Mouse (Mus musculus): ENCODE data around the gene Zbtb16. TPM values are rescaled to one million over a fixed set of nuclear protein-coding genes. Genes with fewer than 3 reads are reported as not detected.

The Zbtb16 gene
- total RNA-seq, 2 experiments from 2014 or later: 144 to 166 TPM

- intact Hi-C loops (cut with DNase I): no loop called here
- no peak for DNase-seq
These were observed 86.4 kb downstream of the Zbtb16 start for GRCm38 (mm10) chr9:48749666-48750065.

DNA sequence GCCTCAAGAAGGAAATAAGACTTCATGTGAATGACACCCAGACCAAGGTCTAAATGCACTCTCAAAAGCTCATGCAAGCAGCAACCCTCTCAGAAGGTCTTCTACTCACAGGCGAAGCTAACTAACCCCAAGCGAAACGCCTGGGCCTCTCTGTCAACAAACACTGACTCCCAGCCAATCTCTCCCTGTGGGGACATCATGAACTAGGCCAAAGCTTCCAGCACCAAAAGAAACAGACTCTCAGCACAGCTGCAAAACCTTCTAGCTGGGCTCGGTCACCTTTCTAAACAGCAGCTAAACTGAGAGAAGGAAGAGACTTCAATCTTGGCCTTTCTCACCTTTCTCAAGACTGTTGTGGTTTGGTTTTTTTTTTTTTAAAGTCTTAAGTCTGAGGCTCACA lies 86.9 kb downstream of the Zbtb16 start:
- DNase-seq: peak in 1 of 2 experiments; percentile 55
- intact Hi-C loops (cut with DNase I): no loop called here

DNA sequence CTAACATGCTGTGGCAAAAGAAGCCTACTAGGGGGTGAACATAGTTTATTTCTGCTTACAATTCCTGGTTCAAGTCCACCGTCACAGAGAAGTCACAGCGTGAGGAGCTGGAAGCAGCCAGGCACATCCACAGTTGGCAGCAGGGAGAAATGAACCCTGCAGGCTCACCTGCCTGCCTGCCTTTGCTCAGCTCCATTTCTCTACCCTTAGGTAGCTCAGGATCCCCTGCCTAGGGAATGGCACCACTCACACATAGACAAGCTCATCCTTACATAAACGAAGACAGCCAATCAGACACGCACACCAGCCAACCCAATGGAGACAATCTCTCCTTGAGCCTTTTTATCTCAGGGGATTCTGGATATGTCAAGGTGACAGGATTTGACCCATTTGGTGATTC lies 87.3 kb downstream of the Zbtb16 start:
- no peak for DNase-seq
- intact Hi-C loops (cut with DNase I): no loop called here

- no peak for DNase-seq
These were observed 87.8 kb downstream of the Zbtb16 start for GRCm38 (mm10) chr9:48748216-48748615.

DNA sequence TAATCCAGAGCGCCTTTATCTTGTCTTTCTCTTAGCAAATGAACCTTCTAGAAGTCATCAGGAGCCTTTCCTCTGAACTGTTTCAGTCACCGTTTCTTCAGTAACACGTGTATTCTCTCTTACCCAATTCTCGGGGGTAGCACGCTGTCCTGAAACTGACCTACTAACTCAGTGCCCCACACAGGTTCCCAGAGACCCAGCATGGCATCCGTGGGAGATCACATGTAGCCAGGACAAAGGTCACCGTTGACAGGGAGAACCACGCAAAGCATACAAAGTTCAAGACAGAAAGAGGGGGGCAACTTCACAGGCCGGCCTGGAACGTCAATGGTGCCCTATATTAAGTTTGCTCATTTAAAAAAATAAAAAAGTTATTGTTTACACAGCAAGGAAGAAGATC lies 89.5 kb downstream of the Zbtb16 start:
- intact Hi-C loops (cut with DNase I): no loop called here
- no peak for DNase-seq

More at GRCm38 (mm10) chr9:48748216-48748615, 87.8 kb downstream of the Zbtb16 start:
- intact Hi-C loops (cut with DNase I): no loop called here

DNA sequence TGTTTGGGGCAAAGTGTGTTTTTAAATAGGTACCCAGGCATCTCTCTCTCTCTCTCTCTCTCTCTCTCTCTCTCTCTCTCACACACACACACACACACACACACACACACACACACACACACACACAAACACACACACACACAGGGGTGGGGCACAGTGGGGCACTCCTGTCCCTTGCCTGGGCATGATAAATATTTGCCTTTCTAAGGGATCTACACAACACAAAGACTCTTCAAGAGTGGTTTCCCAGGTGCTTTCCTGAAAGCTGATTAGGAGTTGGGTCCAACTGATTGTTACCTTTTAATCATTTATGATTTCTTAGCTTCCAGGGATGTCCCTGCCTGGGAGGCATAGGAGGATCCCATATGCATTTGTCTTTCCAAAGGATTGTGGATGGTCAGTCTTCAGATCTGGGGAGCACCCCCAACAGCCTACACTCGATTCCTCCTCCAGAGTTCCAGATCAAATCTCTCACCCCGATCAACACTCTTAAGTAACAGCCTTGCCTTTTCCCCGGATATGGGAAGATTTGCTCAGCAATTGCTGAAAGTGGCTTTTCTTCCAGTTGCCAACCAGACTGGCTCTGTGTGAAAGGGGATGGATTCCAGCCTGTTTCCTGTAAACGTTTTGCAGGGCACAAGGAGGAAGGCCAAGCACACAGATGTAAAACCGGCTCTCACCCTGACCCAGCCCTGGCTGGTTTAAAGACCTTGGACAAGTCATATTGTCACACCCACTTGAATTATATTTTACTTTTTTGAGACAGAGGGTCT lies 90.5 kb downstream of the Zbtb16 start:
- DNase-seq: no peak
- intact Hi-C loops (cut with DNase I): no loop called here

GRCm38 (mm10) chr9:48744916-48745315 lies 91.1 kb downstream of the Zbtb16 start:
- intact Hi-C loops (cut with DNase I): loop anchor here (5.0 kb wide), 1 partner anchor 42 kb away; no protein-coding TSS in a partner anchor

DNA sequence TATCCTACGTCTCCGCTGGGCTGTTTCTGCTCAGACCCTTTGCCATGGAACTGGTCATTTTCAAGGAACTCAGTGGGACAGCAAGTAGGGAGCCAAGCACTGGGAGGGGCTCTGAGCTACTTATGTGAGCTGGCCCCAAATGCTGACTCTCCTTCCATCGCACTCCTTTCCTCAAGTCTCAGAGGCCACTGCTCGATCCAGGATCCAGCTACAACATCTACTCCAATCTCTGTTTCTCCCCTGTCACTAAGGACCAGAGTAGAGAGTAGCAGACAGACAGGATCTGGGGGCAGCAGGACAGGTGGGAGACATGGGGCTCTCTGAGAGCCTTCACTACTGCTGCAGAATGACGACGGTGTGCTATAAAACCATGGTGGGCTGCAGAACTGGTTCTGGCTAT lies 91.6 kb downstream of the Zbtb16 start:
- intact Hi-C loops (cut with DNase I): loop anchor here (5.0 kb wide), 1 partner anchor 43 kb away; no protein-coding TSS in a partner anchor
- DNase-seq: no peak

More at GRCm38 (mm10) chr9:48744916-48745315, 91.1 kb downstream of the Zbtb16 start:
- peak; percentile 78 to 85 for DNase-seq

- intact Hi-C loops (cut with DNase I): loop anchor here (5.0 kb wide), 1 partner anchor 44 kb away; no protein-coding TSS in a partner anchor
- DNase-seq: no peak
These were observed 92.4 kb downstream of the Zbtb16 start for GRCm38 (mm10) chr9:48743338-48744285.

- intact Hi-C loops (cut with DNase I): loop anchor here (5.0 kb wide), 1 partner anchor 45 kb away; no protein-coding TSS in a partner anchor
- DNase-seq: no peak
These were observed 93.9 kb downstream of the Zbtb16 start for GRCm38 (mm10) chr9:48742150-48742549.

GRCm38 (mm10) chr9:48741433-48742077 lies 94.5 kb downstream of the Zbtb16 start:
- DNase-seq: no peak
- intact Hi-C loops (cut with DNase I): loop anchor here (2.0 to 5.0 kb wide), 2 partner anchors 46 to 119 kb away; no protein-coding TSS in a partner anchor

DNA sequence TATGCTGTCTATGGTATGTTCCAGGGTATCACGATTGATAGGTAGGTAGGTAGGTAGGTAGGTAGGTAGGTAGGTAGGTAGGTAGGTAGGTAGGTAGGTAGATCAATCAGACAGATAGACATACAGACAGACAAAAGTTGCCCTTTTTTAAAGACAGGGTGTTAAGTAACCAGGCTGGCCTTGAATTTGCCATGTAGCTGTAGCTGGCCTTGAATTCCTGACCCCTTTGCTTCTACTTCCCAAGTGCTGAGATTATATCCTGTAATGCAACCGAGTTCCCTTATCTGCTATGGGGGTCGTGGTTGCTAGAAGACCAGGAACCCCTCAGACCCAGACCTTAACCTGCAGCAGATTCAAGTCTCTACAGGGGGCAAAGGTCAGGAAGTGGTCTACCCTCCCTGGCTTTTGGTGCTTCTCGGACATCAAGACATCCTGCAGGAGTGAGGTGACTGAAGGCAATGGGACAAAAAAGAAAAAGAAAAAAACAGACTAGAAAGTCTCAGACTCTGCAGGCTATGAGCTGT lies 95.2 kb downstream of the Zbtb16 start:
- no peak for DNase-seq
- intact Hi-C loops (cut with DNase I): loop anchor here (1.0 to 5.0 kb wide), 3 partner anchors 47 to 120 kb away; partner anchors contain the start of gene Zbtb16

DNA sequence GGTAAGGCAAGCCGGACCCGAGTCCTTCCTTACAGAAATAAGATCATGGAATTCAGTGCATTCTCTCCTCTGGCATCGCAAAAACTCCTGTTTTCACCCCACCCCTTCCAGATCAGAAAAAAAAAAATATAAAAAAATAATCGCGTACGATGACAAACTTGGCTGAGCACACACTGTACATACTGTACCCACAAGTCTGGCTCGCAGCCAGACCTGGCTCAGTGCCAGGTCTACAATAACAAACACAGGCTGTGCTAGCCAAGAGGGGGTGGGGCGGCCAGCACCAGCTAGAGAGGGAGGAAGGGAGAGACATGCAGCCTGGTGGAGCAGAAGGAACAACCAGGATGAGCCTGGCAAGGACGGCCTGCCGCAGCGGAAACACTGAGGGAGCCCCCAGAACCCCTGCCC lies 95.9 kb downstream of the Zbtb16 start:
- intact Hi-C loops (cut with DNase I): loop anchor here (1.0 to 5.0 kb wide), 3 partner anchors 47 to 121 kb away; partner anchors contain the start of gene Zbtb16
- peak; percentile 97 to 99 for DNase-seq

- intact Hi-C loops (cut with DNase I): no loop called here
These were observed 97.1 kb downstream of the Zbtb16 start for GRCm38 (mm10) chr9:48738795-48739476.

DNA sequence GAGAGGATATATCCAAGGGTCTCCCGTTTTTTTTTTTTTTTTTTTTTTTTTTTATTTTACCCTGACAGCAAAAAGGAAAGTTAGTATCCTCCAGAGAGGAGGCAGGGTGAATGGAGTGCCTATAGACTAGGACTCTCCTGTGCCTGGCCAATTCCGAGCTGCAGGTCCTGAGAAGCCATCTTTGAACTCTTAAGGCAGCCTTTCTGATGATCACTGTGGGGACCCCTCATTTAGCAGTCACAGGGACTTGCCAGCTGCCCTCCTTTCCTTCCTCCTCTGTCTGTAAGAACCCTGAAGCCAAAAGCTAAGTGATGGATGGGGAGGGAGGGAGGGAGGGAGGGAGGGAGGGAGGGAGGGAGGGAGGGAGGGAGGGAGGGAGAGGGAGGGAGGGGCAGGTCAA lies 98.1 kb downstream of the Zbtb16 start:
- DNase-seq: no peak
- intact Hi-C loops (cut with DNase I): loop anchor here (1.0 to 2.0 kb wide), 3 partner anchors 15 to 89 kb away; no protein-coding TSS in a partner anchor

More at GRCm38 (mm10) chr9:48738795-48739476, 97.1 kb downstream of the Zbtb16 start:
- no peak for DNase-seq

DNA sequence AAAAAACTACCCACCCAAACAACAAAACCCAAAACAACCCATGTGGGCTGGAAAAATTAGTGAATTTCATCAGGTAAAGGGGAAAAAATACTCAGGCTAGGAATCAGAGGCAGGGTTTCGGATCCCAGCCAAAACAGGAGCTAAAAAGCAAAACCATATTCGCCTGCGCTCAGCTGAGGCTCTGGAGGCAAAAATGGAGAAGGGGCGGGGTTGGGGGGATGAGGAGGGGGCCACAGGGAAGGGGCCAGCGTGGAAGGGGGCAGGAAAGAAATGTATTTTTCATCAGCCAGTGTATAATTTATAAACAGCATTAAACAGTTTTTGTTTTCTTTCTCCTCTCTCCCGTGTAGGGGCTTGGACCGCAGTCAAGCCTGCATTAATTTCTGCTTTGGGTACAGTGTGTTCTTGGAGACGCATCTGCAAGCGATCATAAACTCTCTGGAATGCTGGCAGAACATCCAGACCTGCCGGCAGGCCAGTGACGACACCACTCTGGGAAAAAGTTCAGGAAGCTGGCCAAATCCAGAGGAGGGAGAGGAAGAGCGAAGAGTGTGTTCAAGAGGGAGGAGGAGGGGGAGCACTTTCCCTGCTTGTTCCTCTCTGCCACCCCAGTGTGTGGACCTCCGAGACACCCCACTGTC lies 98.7 kb downstream of the Zbtb16 start:
- DNase-seq: peak; percentile 89 to 94
- intact Hi-C loops (cut with DNase I): loop anchor here (1.0 to 2.0 kb wide), 3 partner anchors 14 to 89 kb away; no protein-coding TSS in a partner anchor

- no peak for DNase-seq
- intact Hi-C loops (cut with DNase I): loop anchor here (1.0 to 2.0 kb wide), 3 partner anchors 13 to 88 kb away; no protein-coding TSS in a partner anchor
These were observed 99.4 kb downstream of the Zbtb16 start for GRCm38 (mm10) chr9:48736361-48737209.
